Mouse (Mus musculus) midbrain, embryonic 12.5 days (tissue): Measurements from ENCODE around the gene Clec11a. TPM values are rescaled to one million over a fixed set of nuclear protein-coding genes. Genes with fewer than 3 reads are reported as not detected.

ENCODE experiments used
- ATAC-seq: fragments of 200-750 bp; cut with Nextera tagmentation; 2 replicates; pipeline ENCODE4 v1.8.0; 2017; ENCODE audit warnings: low read depth, moderate TSS enrichment, moderate library complexity; ENCODE audit not compliant: low FRiP score
- H3K27ac ChIP-seq: fragments of 300-500 bp; sonication (generic); replicated peaks from 2 replicates; pipeline ENCODE4 v1.5.1; 2016; ENCODE audit warnings: mild to moderate bottlenecking
- H3K27me3 ChIP-seq: fragments of 300-500 bp; sonication (generic); 2 replicates; pipeline ENCODE4 v1.6.1; 2016; ENCODE audit warnings: mild to moderate bottlenecking
- H3K36me3 ChIP-seq: fragments of 300-500 bp; sonication (generic); 2 replicates; pipeline ENCODE4 v1.6.1; 2016
- H3K4me1 ChIP-seq: fragments of 300-500 bp; sonication (generic); 2 replicates; pipeline ENCODE4 v1.6.1; 2016
- H3K4me2 ChIP-seq: fragments of 300-500 bp; sonication (generic); replicated peaks from 2 replicates; pipeline ENCODE4 v1.6.1; 2016; ENCODE audit warnings: mild to moderate bottlenecking, moderate library complexity
- H3K4me3 ChIP-seq: fragments of 300-500 bp; sonication (generic); 2 replicates; pipeline ENCODE4 v1.5.1; 2016; ENCODE audit warnings: mild to moderate bottlenecking
- H3K9ac ChIP-seq: fragments of 300-500 bp; sonication (generic); replicated peaks from 2 replicates; pipeline ENCODE4 v1.6.1; 2016; ENCODE audit warnings: mild to moderate bottlenecking, moderate library complexity
- H3K9me3 ChIP-seq: fragments of 300-500 bp; sonication (generic); 2 replicates; pipeline ENCODE4 v1.6.1; 2016; ENCODE audit warnings: mild to moderate bottlenecking
- WGBS: fragments of 180-500 bp; shearing (Covaris S2); methylation state at CpG from one replicate; pipeline ENCODE4 v1.1.7; 2016; 5-methylcytosine and 5-hydroxymethylcytosine counted together
- polyA plus RNA-seq: library from polyadenylated mRNA; unstranded; fragments of >200 nt; fragmentation: Nextera tagmentation; extraction: Ambion mirVana; gene quantifications from 2 replicates; pipeline ENCODE4 v1.2.1, GENCODE M21; 2016

The Clec11a gene
- polyA plus RNA-seq, 1 experiment from 2014 or later = 2.5 TPM

DNA sequence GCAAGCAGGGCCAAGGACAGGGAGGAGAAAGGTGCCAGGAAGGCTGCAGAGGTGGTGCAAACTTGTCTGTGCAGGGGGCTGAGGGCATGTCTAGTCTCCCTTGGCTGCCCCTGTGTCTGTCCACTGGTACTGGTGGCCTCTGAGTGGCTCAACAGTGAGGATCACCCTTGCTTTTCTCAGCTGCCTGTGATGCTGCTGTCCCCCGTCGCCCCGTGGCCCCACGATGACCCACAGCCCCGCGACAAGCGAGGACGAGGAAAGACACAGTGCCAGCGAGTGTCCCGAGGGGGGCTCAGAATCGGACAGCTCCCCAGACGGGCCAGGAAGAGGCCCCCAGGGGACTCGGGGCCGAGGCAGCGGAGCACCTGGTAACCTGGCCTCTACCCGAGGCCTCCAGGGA lies 5.8 kb upstream of the Clec11a start:
- H3K27me3 ChIP-seq = peaks cover 20% of the 10 kb centered on the region

DNA sequence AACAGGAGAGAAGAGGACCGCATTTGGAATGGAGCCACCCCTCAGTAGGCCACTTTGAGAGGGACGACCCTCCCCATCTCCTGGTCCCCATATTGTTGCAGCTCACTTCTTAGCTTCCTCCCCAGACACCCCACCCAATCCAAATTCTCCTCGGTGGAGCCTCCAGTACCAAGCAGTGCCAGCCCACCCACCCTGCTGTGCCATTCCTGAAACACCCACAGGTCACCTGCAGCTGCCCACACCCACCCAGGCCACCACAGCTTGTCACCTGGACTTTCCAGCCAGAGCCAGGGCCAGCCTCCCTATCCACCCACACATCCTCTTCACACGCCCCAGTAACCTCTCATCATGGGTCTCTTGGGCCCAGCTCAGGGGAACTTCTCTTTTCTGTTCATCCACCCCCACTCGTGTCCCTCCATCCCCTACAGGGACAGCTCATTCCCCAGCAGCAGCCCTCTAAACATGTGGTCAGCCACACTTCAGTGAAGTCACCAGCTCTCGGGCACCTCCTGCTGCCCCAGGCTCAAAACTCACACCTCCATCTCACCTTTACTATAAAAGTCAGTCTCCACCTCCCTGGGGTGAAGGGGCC lies 5.1 kb upstream of the Clec11a start:
- peak overlapping the region; percentile 54 for H3K4me3 ChIP-seq
- H3K27me3 ChIP-seq = peaks cover 27% of the 10 kb centered on the region
- ATAC-seq = peak; percentile 9; the same call in 1 of the 2 replicates
- 0 out of 2 replicates have a peak overlapping the region, but pooled peaks have one; percentile 82 for H3K9ac ChIP-seq
- peak overlapping the region; percentile 61; the same call in 1 of the 2 replicates for H3K27ac ChIP-seq
- no peaks in the 10 kb centered on the region for H3K9me3 ChIP-seq
- H3K36me3 ChIP-seq = peaks cover 18% of the 10 kb centered on the region; the same call in 1 of the 2 replicates
- 23% methylated on average over 6 of the region's 6 CpGs for WGBS
- peak overlapping the region; percentile 97 for H3K4me2 ChIP-seq
- peaks cover 20% of the 10 kb centered on the region for H3K4me1 ChIP-seq

More for the DNA sequence above, 5.8 kb upstream of the Clec11a start:
- peak overlapping the region; percentile 11; the same call in 1 of the 2 replicates for H3K27ac ChIP-seq
- peaks cover 24% of the 10 kb centered on the region; the same call in 1 of the 2 replicates for H3K36me3 ChIP-seq
- no peak overlapping the region for H3K4me3 ChIP-seq
- no peak for ATAC-seq
- WGBS = 52% methylated on average over 16 of the region's 16 CpGs
- H3K4me2 ChIP-seq = no peak overlapping the region
- H3K9me3 ChIP-seq = no peaks in the 10 kb centered on the region
- H3K9ac ChIP-seq = no peak overlapping the region
- H3K4me1 ChIP-seq = peaks cover 20% of the 10 kb centered on the region

DNA sequence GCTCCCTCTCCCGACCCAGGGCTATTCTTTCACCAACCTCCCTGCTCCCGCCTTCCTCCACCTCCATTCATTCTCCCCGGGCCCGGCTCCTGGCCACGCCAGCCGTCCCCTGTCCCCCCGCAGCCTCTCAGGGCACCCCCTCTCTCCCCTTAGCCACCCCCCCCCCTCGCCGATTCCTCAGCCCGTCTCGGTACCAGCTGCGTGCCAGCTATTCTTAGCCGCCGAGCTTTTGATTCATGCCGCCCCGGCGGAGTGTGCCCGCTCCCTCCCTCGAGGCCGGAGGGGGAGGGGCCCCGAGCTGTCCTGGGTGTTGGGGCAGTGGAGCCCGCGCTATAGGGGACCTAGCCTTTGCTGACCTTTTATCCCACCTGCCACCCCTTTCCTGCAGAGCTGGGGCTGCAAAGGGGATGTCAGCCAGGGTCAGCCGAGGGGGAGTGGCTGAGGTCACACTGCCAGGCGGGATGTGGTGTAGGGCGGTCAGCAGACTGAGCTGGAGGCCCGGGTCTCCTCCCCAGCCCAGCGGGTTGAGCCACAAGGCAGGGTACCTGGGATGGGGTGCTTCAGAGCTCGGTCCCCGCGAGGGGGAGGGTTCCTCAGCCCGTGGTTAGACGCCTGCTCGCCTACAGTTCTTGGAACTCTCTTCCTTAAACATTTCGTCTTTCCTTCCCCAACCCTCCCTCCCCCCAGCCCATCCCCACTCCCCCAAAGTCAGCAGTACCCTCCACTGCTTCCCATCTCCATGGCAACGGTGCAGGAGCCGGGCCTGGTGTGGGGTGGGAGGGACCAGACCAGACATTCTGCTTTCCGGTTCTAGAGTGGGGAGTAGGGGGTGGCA lies 4.4 kb upstream of the Clec11a start:
- peak; percentile 71 for ATAC-seq
- H3K4me3 ChIP-seq = peak overlapping the region; percentile 54
- H3K9ac ChIP-seq = peak overlapping the region; percentile 82
- H3K27me3 ChIP-seq = peaks cover 30% of the 10 kb centered on the region
- peak overlapping the region; percentile 97 for H3K4me2 ChIP-seq
- no peaks in the 10 kb centered on the region for H3K9me3 ChIP-seq
- H3K36me3 ChIP-seq = peaks cover 14% of the 10 kb centered on the region; the same call in 1 of the 2 replicates
- peak overlapping the region; percentile 61 for H3K27ac ChIP-seq
- peaks cover 25% of the 10 kb centered on the region for H3K4me1 ChIP-seq
- WGBS = under 1% methylated on average over 38 of the region's 38 CpGs

DNA sequence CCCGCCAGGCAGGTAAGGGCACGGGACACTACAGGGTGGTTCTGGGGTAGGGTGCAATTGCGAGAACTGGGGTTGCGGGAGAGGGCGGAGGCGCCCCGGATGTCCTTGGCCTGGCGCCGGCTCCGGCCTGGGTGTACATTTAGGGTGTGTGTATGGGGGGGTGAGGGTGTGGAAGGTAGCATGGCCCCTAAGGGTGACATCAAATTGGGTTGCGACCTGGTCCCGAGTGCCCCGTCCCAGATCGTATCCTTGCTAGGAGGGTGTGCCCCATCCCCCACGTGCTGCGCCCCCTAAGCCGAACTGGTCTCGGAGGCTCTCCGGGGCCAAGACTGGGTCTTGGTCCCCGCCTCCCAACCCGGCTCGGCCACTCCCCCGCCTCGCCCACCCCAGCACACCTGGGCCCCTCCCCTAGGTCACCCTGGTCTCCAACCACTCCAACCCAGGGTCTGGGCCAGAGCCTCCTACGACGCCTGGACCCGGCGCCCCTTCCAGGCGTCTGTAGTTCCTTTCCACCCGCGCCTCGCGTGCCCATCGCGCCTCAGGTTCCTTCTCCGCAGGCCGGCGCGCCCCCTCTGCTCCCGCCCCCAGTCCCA lies 3.7 kb upstream of the Clec11a start:
- H3K4me2 ChIP-seq = peak overlapping the region; percentile 97
- peak overlapping the region; percentile 61 for H3K27ac ChIP-seq
- H3K9ac ChIP-seq = peak overlapping the region; percentile 82
- WGBS = 0% methylated on average over 32 of the region's 40 CpGs
- H3K4me3 ChIP-seq = peak overlapping the region; percentile 54
- ATAC-seq = peak; percentile 27
- H3K27me3 ChIP-seq = peaks cover 30% of the 10 kb centered on the region
- peaks cover 32% of the 10 kb centered on the region for H3K4me1 ChIP-seq
- peaks cover 14% of the 10 kb centered on the region; the same call in 1 of the 2 replicates for H3K36me3 ChIP-seq
- no peaks in the 10 kb centered on the region for H3K9me3 ChIP-seq

DNA sequence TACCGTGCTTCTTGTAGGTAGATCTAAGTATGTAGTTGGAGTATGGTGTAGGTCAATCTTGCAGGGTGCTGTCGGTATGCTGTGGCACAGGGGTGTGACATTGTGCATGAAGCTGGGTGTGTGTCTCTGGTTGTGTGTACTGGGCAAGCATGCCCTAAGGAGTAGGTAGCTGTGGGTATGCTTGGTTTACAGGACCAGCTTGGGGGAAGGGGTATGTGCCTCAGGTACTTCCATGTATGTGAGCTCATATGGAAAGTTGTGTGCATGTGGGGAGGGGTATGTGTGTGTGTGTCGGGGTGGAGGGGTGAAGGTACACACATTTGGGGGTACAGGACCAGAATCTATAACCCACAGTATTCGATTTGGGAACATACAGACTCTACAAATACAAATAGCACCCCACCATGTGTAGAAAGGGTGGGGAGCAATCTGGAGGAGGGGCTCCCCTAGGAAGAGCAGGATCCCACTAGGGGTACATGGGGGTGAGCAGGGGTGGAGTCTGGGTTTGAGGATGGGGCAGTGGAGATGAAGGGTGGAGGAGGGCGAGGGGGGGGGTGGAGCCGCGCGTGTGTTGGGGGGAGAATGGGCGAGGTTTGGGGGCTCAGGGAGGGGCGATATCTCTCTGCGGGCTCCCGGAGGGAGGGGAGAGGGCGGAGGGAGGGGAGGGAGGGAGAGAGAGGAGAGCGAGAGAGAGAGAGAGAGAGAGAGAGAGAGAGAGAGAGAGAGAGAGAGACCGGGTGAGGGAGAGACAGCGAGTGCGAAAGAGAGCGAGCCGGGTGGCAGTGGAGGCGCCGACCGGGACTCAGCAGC lies 3.0 kb upstream of the Clec11a start, which contains the start of gene Shank1:
Gene Shank1 (plus strand): TSS at position 779 of the 810 bp plus-strand sequence.
- 26% methylated on average over 10 of the region's 22 CpGs for WGBS
- peak within 1 kb of the TSS; percentile 97 for H3K4me2 ChIP-seq
- H3K36me3 ChIP-seq = peaks cover 14% of the 10 kb centered on the region; the same call in 1 of the 2 replicates
- peak within 1 kb of the TSS; percentile 54 for H3K4me3 ChIP-seq
- no peak for ATAC-seq
- H3K27me3 ChIP-seq = peaks cover 30% of the 10 kb centered on the region
- H3K4me1 ChIP-seq = peaks cover 32% of the 10 kb centered on the region
- H3K27ac ChIP-seq = peak within 1 kb of the TSS; percentile 61
- peak within 1 kb of the TSS; percentile 82 for H3K9ac ChIP-seq
- no peaks in the 10 kb centered on the region for H3K9me3 ChIP-seq

DNA sequence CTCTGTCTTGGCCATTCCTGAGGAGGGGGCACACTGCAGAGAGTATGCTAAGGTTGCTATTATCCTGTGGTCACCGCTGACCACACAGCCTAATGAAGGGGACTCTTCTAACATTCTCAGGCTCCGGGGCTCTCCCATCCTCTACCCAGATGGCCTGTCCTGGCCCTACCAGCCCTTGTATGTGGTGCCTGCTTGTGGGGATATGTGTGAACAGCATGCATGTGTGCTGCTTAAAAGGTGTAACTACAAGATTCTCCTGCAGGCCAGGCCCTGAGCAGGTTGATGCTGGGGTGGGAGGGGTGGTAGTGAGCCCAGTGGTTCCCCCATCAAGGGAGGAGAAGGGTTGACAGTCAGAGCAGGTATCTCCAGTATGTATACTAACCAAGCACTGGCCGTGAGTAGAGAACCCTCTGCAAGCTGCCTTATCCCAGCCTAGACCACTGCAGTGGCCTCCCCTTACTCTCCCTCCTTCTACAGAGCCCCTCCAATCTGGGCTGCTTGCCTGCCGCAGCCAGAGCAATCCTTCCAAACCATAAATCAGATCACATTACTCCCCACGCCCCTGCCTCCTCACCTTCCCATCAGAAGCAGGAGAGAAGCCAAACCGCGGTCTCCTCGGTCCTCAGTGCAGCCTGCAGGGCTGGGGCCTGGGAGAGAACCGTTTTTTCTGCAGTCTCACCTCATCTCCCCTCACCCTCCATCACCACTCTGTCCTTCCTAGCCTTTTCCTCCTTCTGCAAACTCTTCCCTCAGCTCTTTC lies 739 bp upstream of the Clec11a start:
- Histone ChIP-seq H3K9ac (no peak overlapping the region), H3K27ac (no peak overlapping the region), H3K4me2 (no peak overlapping the region), H3K9me3 (no peaks in the 10 kb centered on the region), H3K4me1 (peaks cover 40% of the 10 kb centered on the region), H3K4me3 (no peak overlapping the region), H3K27me3 (peaks cover 30% of the 10 kb centered on the region), H3K36me3 (no peaks in the 10 kb centered on the region)
- ATAC-seq = no peak
- 48% methylated on average over 9 of the region's 9 CpGs for WGBS

DNA sequence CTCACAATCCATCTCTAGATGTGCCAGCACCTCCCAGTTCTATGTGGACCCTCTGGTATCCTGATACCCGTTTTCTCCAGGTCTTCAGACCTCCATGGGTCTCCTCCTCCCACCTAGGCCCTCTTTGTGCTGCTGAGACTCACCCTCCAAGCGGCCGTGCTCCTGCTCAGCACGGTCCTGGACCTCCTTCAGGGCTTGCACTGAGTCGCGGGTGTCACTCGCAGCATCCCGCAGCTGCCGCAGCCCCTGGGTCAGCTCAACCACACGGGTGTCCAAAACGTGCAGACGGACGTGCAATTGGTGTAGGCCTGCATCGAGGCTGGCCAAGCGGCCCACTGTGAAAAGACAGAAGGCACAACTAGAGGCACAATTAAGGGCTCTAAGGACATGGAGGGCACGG lies 1.0 kb downstream of the Clec11a start:
- Histone ChIP-seq H3K4me2 (peak overlapping the region; percentile 78), H3K27me3 (peaks cover 30% of the 10 kb centered on the region), H3K4me1 (peaks cover 25% of the 10 kb centered on the region), H3K9ac (no peak overlapping the region), H3K4me3 (peak overlapping the region; percentile 57; the same call in 1 of the 2 replicates), H3K27ac (peak overlapping the region; percentile 55), H3K36me3 (no peaks in the 10 kb centered on the region), H3K9me3 (no peaks in the 10 kb centered on the region)
- ATAC-seq = no peak; the same call in 1 of the 2 replicates
- 7% methylated on average over 16 of the region's 16 CpGs for WGBS

DNA sequence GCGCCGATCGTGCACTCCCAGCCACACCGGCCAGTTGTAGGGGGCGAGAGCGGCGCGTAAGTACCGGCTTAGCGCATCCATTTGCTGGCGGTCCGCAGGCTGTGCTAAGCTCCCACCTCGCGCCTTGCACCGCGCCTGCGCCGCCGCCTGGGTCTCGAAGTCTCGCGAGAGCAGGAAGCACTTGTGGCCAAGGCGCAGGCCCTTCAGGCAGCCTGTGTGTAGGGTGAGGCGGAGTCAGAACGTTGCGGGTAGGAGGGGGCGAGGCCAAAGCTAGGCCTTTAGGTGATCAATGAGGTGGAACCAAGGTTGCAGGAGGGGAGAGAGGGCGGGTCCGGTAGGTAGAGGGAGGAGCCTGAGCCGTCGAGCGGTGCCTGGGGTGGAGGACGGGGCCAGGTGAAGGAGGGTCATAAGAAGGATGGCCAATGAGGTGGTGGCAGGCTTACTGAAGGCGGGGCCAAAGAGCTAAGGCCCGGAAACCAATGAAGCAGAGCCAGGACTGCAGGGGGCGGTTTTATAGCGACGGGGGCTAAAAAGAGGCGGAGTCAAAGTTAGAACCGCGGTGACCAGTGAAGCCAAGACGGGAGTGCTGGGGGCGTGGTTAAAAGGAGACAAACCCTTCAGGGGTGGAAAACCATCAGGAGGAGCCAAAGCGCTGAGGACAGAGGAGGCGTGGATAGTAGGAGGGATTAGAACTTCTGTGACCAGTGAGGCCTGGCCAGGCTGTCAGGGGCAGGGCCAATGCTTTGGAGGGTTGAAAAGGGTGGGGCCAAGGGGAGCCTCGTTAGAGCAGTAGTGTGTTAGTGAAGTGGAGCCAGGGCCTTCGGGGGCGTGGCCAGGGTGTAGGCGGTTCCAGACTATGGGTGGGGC lies 1.7 kb downstream of the Clec11a start:
- Histone ChIP-seq H3K27me3 (peaks cover 30% of the 10 kb centered on the region), H3K4me3 (peak overlapping the region; percentile 57), H3K4me2 (peak overlapping the region; percentile 78), H3K9me3 (no peaks in the 10 kb centered on the region), H3K27ac (peak overlapping the region; percentile 92), H3K36me3 (no peaks in the 10 kb centered on the region), H3K4me1 (peaks cover 20% of the 10 kb centered on the region), H3K9ac (peak overlapping the region; percentile 76)
- WGBS = under 1% methylated on average over 47 of the region's 49 CpGs
- peak; percentile 94 for ATAC-seq

DNA sequence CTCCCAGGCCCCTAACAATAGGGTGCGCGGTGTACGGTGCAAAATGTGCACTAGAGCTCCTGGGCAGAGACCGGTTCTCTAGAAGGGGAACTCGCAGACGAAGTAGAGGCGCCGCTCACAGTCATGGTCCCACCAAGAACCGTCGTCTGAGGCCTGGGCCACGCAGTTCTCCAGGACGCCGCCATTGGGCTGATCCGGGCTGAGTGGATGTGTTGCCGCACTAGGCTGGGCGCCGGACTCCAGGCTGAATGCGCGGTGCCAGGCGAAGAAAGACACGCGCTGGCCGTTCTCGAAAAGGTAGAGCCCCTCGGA lies 2.3 kb downstream of the Clec11a start:
- under 1% methylated on average over 25 of the region's 25 CpGs for whole genome bisulfite sequencing
- H3K36me3 ChIP-seq = no peaks in the 10 kb centered on the region
- peak overlapping the region; percentile 76 for H3K9ac ChIP-seq
- peaks cover 20% of the 10 kb centered on the region for H3K4me1 ChIP-seq
- peak overlapping the region; percentile 92 for H3K27ac ChIP-seq
- no peak for ATAC-seq
- peak overlapping the region; percentile 57 for H3K4me3 ChIP-seq
- peaks cover 27% of the 10 kb centered on the region for H3K27me3 ChIP-seq
- H3K4me2 ChIP-seq = peak overlapping the region; percentile 78
- H3K9me3 ChIP-seq = no peaks in the 10 kb centered on the region
